ENCODE assay signal across 11 mouse cellular contexts in genomic region chr1:133265114-133265766, GRCm38 (mm10). TPM values are rescaled to one million over a fixed set of nuclear protein-coding genes. Genes with fewer than 3 reads are reported as not detected.
A peak's percentile ranks its signal among the peaks of the same experiment; 100 is the strongest.
DNase-seq lines count a peak whose midpoint lies in the region; ATAC-seq and TF ChIP-seq lines count a peak whose summit lies in the region.
"Had no signal": no experiment of that assay in that cellular context is flagged by ENCODE, and none has a peak within 500 bp of the region (broad histone marks: within the 10 kb centered on the region; RNA-seq: fewer than 3 reads in every experiment).

No protein-coding gene starts in this region.

- peak; percentile 40 for ATAC-seq in lung, postnatal 0 days
- peak; percentile 81 for ATAC-seq in kidney, embryonic 16.5 days (ENCODE audit: low FRiP score, low TSS enrichment)
- no peak for ATAC-seq in hindbrain, embryonic 11.5 days (ENCODE audit: low FRiP score)

- TF ChIP-seq POLR2A in small intestine, adult 2 months (IDR thresholded peaks at IDR 0.05; ENCODE audit: low read depth, low read length) = no peak

- no peak overlapping the region for H3K9ac ChIP-seq in lung, postnatal 0 days (replicated peaks; ENCODE audit: low read depth)
- H3K9ac ChIP-seq in kidney, embryonic 16.5 days (replicated peaks; ENCODE audit: low read length) = no peak overlapping the region
- no peak overlapping the region for H3K9ac ChIP-seq in hindbrain, embryonic 11.5 days (ENCODE audit: low read depth, low read length)
- H3K9ac ChIP-seq: heart, embryonic 13.5 days had no signal

- no peak overlapping the region for H3K4me2 ChIP-seq in lung, postnatal 0 days (replicated peaks; ENCODE audit: low read depth, low read length)
- H3K4me2 ChIP-seq in kidney, embryonic 16.5 days (replicated peaks; ENCODE audit: low read depth, low read length) = no peak overlapping the region
- H3K4me2 ChIP-seq in hindbrain, embryonic 11.5 days (replicated peaks; ENCODE audit: low read depth, low read length) = no peak overlapping the region
- H3K4me2 ChIP-seq: heart, embryonic 13.5 days had no signal

- no peaks in the 10 kb centered on the region for H3K9me3 ChIP-seq in lung, postnatal 0 days (ENCODE audit: low read length)
- no peaks in the 10 kb centered on the region for H3K9me3 ChIP-seq in kidney, embryonic 16.5 days (ENCODE audit: low read length)
- H3K9me3 ChIP-seq in hindbrain, embryonic 11.5 days (ENCODE audit: control insufficient read depth, low read length) = no peaks in the 10 kb centered on the region
- H3K9me3 ChIP-seq: heart, embryonic 13.5 days had no signal

- peak; percentile 55 for TF ChIP-seq CTCF in lung, postnatal 0 days (IDR thresholded peaks at IDR 0.05)
- no peak for TF ChIP-seq CTCF in small intestine, adult 2 months (IDR thresholded peaks at IDR 0.05; ENCODE audit: extremely low read depth, insufficient read length, insufficient replicate concordance, low read depth, low read length)

- WGBS in lung, postnatal 0 days = 27% methylated on average over 11 of the region's 11 CpGs
- 34% methylated on average over 11 of the region's 11 CpGs for WGBS in kidney, embryonic 16.5 days
- 19% methylated on average over 11 of the region's 11 CpGs for WGBS in small intestine, adult 2 months
- WGBS in hindbrain, embryonic 11.5 days = 54% methylated on average over 11 of the region's 11 CpGs

- H3K27me3 ChIP-seq in lung, postnatal 0 days (replicated peaks; ENCODE audit: insufficient read depth, low read length) = no peaks in the 10 kb centered on the region
- H3K27me3 ChIP-seq in kidney, embryonic 16.5 days (ENCODE audit: insufficient read depth, low read length) = no peaks in the 10 kb centered on the region
- H3K27me3 ChIP-seq in small intestine, adult 2 months (ENCODE audit: control insufficient read depth, insufficient read depth, low read length) = no peaks in the 10 kb centered on the region
- H3K27me3 ChIP-seq in hindbrain, embryonic 11.5 days (ENCODE audit: control insufficient read depth, insufficient read depth, low read length) = no peaks in the 10 kb centered on the region
- H3K27me3 ChIP-seq: heart, embryonic 13.5 days had no signal

- intact Hi-C loops in left cerebral cortex, postnatal 14 days (cut with DNase I) = loop anchor here (5.0 kb wide), 1 partner anchor 38 kb away; no protein-coding TSS in a partner anchor
- intact Hi-C loops in heart, postnatal 25 days (cut with DNase I) = loop anchor here (5.0 kb wide), 2 partner anchors 38 to 83 kb away; no protein-coding TSS in a partner anchor

- H3K4me1 ChIP-seq in lung, postnatal 0 days (ENCODE audit: insufficient read depth, low read depth, low read length) = no peaks in the 10 kb centered on the region
- H3K4me1 ChIP-seq in kidney, embryonic 16.5 days (ENCODE audit: insufficient read depth, low read length) = peaks cover 10% of the 10 kb centered on the region; the same call in 1 of the 2 replicates
- H3K4me1 ChIP-seq in small intestine, adult 2 months (ENCODE audit: control insufficient read depth, insufficient read depth, insufficient read length, low read length) = peaks cover 16% of the 10 kb centered on the region
- H3K4me1 ChIP-seq in hindbrain, embryonic 11.5 days (replicated peaks; ENCODE audit: control insufficient read depth, insufficient read depth, low read length) = peaks cover 7% of the 10 kb centered on the region

- H3K36me3 ChIP-seq in lung, postnatal 0 days (ENCODE audit: insufficient read depth, low read length) = no peaks in the 10 kb centered on the region
- H3K36me3 ChIP-seq in kidney, embryonic 16.5 days (ENCODE audit: insufficient read depth, low read length) = no peaks in the 10 kb centered on the region
- H3K36me3 ChIP-seq in small intestine, adult 2 months (ENCODE audit: control insufficient read depth, insufficient read depth, low read length) = peaks cover 70% of the 10 kb centered on the region
- no peaks in the 10 kb centered on the region for H3K36me3 ChIP-seq in hindbrain, embryonic 11.5 days (ENCODE audit: control insufficient read depth, insufficient read depth, low read length)

- H3K4me3 ChIP-seq in lung, postnatal 0 days (ENCODE audit: low read depth, low read length) = no peak overlapping the region
- no peak overlapping the region for H3K4me3 ChIP-seq in kidney, embryonic 16.5 days (ENCODE audit: low read length)
- H3K4me3 ChIP-seq in small intestine, adult 2 months (ENCODE audit: low read depth, low read length) = no peak overlapping the region
- no peak overlapping the region for H3K4me3 ChIP-seq in hindbrain, embryonic 11.5 days (ENCODE audit: low read depth, low read length)
- H3K4me3 ChIP-seq: erythroblast, embryonic 14.5 days; heart, embryonic 13.5 days; myocyte had no signal

- TF ChIP-seq EP300 in lung, postnatal 0 days (IDR thresholded peaks at IDR 0.05) = no peak

- no peak overlapping the region for H3K27ac ChIP-seq in lung, postnatal 0 days (ENCODE audit: low read length)
- H3K27ac ChIP-seq in kidney, embryonic 16.5 days (ENCODE audit: low read length) = no peak overlapping the region
- H3K27ac ChIP-seq in small intestine, adult 2 months (ENCODE audit: insufficient read depth, low read depth, low read length) = peak overlapping the region; percentile 85
- no peak overlapping the region for H3K27ac ChIP-seq in hindbrain, embryonic 11.5 days (ENCODE audit: low read depth, low read length)
- H3K27ac ChIP-seq: heart, embryonic 13.5 days had no signal

- DNase-seq in lung, postnatal 0 days (ENCODE audit: low spot score) = no peak
- DNase-seq in lung, postnatal 4 days = no peak
- peak; percentile 61 for DNase-seq in adipocyte (ENCODE audit: low spot score)
- DNase-seq in left cerebral cortex, postnatal 14 days (ENCODE audit: low spot score in 2 of 2) = no peak
- DNase-seq in heart, postnatal 25 days (ENCODE audit: low spot score) = no peak
- DNase-seq in hindbrain, embryonic 11.5 days (ENCODE audit: low spot score) = no peak

RNA-seq across cellular contexts. Expression of gene Golt1a, which starts 44.4 kb away (rescaled TPM):
- 0.26 and 1.2 TPM in 2 replicates for polyA plus RNA-seq in lung, postnatal 0 days (2015; fragmentation: Nextera tagmentation; extraction: Ambion mirVana)
- polyA plus RNA-seq in kidney, embryonic 16.5 days (2015; fragmentation: Nextera tagmentation; extraction: Ambion mirVana) = 7.9 and 8.0 TPM in 2 replicates
- polyA plus RNA-seq in small intestine, adult 2 months (2012; rRNA removed) = 25.1 and 48.9 TPM in 2 replicates
- total RNA-seq in left cerebral cortex, postnatal 14 days (2021) = 1 to 10 TPM in 1 of 2 experiments, not detected in 1; 1.4 TPM
- total RNA-seq in heart, postnatal 25 days (2021) = not detected
- not detected in 2 replicates for polyA plus RNA-seq in hindbrain, embryonic 11.5 days (2014; fragmentation: Nextera tagmentation; extraction: Ambion mirVana)
- polyA plus RNA-seq: erythroblast, embryonic 14.5 days; myocyte had no signal

RNA-seq across cellular contexts. Expression of gene Kiss1, which starts 56.4 kb away (rescaled TPM):
- polyA plus RNA-seq in lung, postnatal 0 days (2015; fragmentation: Nextera tagmentation; extraction: Ambion mirVana) = 15.2 and 19.2 TPM in 2 replicates
- polyA plus RNA-seq in kidney, embryonic 16.5 days (2015; fragmentation: Nextera tagmentation; extraction: Ambion mirVana) = not detected in 2 replicates
- polyA plus RNA-seq in small intestine, adult 2 months (2012; rRNA removed) = not detected in 2 replicates
- total RNA-seq in left cerebral cortex, postnatal 14 days (2021) = 1 to 10 TPM in 1 of 2 experiments, not detected in 1; 1.8 TPM
- not detected for total RNA-seq in heart, postnatal 25 days (2021)
- polyA plus RNA-seq in hindbrain, embryonic 11.5 days (2014; fragmentation: Nextera tagmentation; extraction: Ambion mirVana) = not detected in 2 replicates
- polyA plus RNA-seq: erythroblast, embryonic 14.5 days; heart, embryonic 13.5 days; myocyte had no signal

Comparison
In these comparisons a context has a peak if more than half of its experiments do, and no peak if none do; other contexts are left out.
1. RNA of gene Kiss1, which starts 56.4 kb away (polyA plus RNA-seq): 15.2 to 19.2 TPM in lung, postnatal 0 days; not detected in kidney, embryonic 16.5 days, not detected in small intestine, adult 2 months and not detected in hindbrain, embryonic 11.5 days; every median in the first group is over 10 times any median in the second.